Mouse (Mus musculus) heart, postnatal 25 days (tissue): ENCODE data around the gene Setmar. TPM values are rescaled to one million over a fixed set of nuclear protein-coding genes. Genes with fewer than 3 reads are reported as not detected.
"Not testable (repeated sequence)": the region's sequence is repeated elsewhere in the genome, so short reads cannot be mapped to it uniquely, and the experiment has no call there.

Source experiments
- DNase-seq: peaks from one replicate; pipeline ENCODE4 v3.0.0; 2022; ENCODE audit warnings: low spot score
- intact Hi-C: fragments of 180-260 bp; cut with DNase I; formaldehyde crosslinking; loops from one replicate; pipeline ENCODE4 v1.15.1; 2025
- total RNA-seq, 2 experiments: library from RNA; stranded (reverse); gene quantifications; 2 replicates each; pipeline ENCODE4 v1.2.3; 2021

Setmar gene
- total RNA-seq = 1 to 10 TPM; 3.0 to 3.7 TPM

DNA sequence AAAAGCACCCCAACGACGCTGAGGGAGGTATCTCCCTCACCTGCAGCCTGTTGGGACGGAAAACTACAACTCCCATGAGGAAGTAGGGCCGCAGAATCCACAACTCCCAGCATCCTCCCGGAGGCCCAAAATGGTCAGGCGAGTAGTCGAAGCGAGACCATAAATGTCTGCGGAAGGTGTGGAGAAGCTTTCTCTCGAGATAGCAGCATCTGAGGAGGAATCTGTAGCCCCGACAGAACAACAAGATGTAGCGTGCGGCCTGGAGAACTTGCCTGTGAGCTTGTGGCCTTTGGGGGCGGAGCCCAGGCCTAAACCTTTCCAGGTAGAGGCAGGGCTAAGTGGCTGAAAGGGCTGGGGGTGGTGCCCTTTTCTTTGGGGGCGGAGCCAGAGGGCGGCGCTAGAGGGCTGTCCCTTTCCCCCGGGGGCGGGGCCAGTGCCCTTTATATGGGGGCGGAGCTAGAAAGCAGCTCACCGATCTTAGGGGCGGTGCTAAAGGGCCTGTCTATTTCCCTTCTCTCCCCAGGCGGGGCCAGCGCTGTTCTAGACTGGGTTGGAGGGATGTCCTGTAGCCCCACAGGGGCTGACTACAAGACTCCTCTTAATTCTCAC lies at the start of gene Setmar:
Gene Setmar (plus strand): TSS at position 128 of the 609 bp plus-strand sequence.
- peak; percentile 89 for DNase-seq
- intact Hi-C loops = loop anchor here (10.0 kb wide), 1 partner anchor 610 kb away; no protein-coding TSS in a partner anchor

DNA sequence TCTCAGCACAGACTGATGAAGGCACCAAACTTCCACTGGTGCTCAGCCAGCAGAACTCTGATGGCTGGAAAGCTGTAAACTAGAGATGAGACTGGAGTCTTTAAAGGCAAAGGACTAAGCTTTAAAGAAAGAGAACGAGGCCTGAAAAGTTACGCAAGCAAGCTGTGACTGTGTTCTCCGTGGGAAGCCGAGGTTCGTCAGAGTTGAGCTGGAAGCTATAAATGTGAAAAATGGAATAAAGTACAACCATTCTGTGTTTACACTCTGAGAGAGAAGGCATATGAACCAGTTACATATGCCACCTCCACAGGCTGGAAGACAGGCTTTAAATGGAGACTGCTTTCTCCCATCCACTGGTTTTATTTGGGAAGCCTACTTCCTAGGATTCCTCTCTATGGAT lies 43.2 kb upstream of the Setmar start:
- intact Hi-C loops = no loop called here
- DNase-seq = no peak

DNA sequence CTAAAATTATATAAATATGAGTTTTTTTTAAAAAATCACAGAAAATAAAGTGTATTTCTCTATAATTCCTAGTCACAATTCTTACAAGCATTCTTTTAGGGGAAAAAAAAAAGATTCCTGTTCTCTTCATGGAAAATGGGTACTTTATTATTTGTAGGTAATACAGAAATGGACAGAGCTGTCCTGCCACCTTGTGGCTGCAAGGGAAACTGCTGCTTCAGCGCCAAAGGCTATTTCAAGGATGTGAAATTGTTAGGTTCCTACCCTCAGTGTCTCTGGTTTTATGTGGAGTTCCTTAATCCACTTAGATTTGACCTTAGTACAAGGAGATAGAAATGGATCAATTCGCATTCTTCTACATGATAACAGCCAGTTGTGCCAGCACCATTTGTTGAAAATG lies 9.8 kb upstream of the Setmar start:
- not testable (repeated sequence) for DNase-seq
- intact Hi-C loops = loop anchor here (5.0 kb wide), 1 partner anchor 1253 kb away; the partner anchor contains the start of gene Crbn

DNA sequence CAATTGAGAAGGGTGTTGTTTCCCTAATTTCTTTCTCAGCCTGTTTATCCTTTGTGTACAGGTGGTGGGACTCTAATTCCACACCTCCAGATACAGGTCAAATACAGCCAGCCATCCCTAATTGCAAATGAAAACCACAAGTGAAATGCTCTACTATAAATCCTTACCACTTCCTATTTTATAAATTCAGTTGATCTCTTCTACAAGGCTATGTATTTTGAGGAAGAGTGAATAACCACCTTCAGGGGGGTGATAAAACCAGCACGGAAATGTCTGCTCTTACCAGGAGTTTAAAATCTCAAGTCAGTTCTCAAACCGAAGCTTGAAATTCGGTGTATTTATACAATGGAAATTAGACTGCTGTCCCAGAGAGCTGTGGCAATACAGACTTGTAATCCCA lies 8.9 kb upstream of the Setmar start:
- intact Hi-C loops = loop anchor here (5.0 kb wide), 1 partner anchor 1254 kb away; the partner anchor contains the start of gene Crbn
- no peak for DNase-seq

DNA sequence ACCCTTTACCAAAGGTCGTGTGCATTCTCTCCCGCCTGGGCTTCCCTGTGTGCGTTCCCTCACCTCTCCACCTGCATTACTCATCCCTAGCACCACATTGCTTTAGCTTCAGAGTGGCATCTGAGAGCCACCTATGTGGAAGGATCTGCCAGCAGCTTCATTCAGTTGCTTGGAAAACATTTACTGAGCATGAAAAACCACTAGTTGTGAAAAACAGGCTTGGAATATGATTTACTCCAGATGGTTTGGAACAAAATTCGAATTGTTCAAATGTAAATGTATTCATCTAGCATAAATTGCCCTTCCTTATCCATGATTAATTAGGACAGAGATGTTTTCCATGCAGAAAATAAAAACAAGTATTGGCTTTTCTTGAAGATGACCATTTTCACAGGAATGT lies 7.5 kb upstream of the Setmar start:
- DNase-seq = no peak
- intact Hi-C loops = loop anchor here (5.0 kb wide), 1 partner anchor 1255 kb away; the partner anchor contains the start of gene Crbn

DNA sequence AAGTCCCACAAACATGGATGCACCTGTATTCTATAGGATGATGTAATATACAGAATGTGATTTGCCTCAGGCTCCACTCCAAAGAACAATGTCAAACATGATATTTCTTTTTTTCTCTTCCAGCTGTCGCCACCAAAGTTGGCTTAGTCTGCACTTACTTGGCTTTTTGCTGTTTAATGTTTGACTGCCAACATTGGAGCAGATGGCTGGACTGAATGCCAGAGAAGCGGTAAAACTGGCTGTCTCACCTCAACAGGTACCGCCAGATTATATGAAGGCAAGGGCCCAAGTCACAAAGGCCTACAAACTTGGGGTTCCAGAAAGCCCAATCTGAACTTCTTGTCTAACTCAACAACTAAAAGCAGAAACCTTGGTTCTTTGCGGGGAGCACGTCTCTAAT lies 6.8 kb upstream of the Setmar start:
- no peak for DNase-seq
- intact Hi-C loops = loop anchor here (5.0 kb wide), 1 partner anchor 1256 kb away; the partner anchor contains the start of gene Crbn

DNA sequence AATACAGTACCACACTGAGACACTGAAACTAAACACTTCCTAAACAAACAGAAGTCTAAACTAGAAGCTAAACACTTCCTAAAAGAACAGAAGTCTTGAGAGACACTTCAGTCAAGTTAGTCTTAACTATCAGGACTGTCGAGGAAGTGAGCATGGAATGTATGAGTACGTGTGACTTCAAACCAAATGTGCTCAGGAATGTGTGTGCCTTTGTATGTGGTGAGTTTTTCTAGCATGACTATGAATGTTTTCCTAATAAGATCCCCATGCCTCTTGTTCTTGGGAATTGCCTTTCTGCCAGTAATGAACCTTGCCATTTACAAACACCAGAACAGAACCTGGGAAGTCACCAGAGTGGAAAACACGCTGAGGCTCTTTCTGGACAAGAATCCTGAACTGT lies 3.7 kb upstream of the Setmar start:
- intact Hi-C loops = loop anchor here (10.0 kb wide), 1 partner anchor 614 kb away; no protein-coding TSS in a partner anchor

DNA sequence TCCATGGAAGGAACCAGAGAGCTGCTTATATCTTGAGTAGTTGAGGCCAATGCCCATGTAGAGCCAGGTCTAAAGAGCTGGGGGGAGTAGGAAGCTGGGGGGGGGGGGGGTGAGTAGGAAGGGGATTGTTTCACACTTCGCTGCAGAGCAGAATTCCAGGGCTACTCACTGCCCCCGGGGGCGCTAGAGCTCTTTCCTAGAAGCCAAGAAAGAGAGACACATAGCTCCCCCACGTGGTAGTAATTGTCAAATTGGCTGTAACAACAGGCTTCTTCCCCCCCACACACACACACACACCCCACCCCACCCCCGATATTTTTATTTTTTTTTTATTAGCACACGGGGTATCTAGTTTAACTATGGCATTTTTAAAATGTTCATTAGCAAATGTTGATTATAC lies 738 bp downstream of the Setmar start:
- DNase-seq = no peak
- intact Hi-C loops = loop anchor here (10.0 kb wide), 1 partner anchor 609 kb away; no protein-coding TSS in a partner anchor

More for the DNA sequence above, 3.7 kb upstream of the Setmar start:
- no peak for DNase-seq

DNA sequence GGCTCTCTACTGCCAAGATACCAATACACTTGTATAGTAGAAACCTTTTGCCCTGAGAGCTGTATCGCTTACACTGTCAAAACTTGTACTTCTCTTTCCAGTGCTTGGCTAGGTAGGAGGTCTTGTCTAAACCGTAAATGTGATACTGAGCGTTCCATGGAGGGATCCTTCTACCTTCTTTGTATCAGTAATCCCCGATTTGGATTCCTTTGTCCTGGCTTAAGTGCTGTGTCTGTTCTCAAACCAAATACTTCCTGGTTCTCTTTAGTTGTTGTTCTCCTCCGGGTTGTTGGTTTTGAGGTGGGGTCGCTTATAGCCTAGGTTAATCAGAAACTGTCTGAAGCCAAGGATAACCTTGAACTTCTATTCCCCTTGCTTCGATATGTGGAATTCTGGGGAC lies 6.1 kb downstream of the Setmar start:
- no peak for DNase-seq
- intact Hi-C loops = no loop called here

DNA sequence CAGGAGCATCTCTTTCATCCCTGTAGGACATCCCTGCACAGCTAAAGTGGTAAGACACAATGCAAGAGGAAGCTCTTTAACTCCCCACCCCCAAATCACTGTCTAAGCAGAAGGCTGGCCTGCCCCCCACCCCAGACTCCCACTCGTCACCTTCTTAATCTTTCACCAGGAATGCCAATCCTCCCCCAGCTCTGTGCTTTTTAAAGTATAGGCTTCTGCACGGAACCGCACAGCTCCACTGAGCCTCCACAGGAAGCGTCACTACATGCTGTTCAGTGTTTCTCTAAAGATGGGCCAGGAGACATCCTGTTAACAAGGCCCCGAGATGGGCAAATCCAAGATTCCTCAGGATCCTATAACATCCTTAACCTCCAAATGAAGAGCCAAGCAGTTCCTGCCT lies 8.2 kb downstream of the Setmar start:
- DNase-seq = no peak
- intact Hi-C loops = no loop called here

DNA sequence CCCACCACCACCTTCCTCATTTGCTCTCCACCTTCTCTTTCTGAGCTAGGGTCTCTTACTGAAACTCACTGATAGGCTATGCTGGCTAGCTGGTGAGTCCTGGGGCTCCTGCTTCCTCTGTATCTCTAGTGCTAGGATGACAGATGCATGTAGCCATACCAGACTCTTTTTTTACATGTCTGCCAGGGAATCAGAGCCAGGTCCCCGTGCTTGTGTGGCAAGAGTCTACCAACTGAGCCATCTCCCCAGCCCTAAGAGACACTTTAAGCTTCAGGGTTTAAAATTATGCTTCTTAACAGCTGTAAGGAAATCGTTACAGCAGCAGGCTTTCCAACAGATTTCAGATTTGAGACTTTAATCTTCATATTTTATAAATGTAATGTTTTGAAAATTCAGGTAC lies 9.1 kb downstream of the Setmar start:
- intact Hi-C loops = no loop called here
- no peak for DNase-seq

DNA sequence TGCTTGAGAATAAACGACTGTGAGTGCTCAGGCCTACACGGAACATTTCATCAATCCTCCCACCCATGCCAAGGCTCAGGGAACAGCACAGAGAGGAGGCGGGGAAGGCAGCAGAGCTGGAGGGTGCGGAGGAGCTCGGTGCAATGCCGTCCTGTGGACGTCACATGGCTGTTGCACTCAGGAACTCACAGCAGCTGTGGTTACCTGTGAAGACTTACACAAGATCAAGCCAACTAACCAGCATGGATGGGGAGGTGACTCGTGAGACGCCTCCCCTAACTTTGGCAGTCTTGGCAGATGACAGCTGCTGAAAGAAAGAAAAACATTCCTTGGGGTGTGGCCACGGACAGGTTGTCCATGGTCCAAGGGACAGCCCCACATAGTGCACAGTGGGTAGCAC lies 9.8 kb downstream of the Setmar start:
- intact Hi-C loops = no loop called here
- DNase-seq = no peak

DNA sequence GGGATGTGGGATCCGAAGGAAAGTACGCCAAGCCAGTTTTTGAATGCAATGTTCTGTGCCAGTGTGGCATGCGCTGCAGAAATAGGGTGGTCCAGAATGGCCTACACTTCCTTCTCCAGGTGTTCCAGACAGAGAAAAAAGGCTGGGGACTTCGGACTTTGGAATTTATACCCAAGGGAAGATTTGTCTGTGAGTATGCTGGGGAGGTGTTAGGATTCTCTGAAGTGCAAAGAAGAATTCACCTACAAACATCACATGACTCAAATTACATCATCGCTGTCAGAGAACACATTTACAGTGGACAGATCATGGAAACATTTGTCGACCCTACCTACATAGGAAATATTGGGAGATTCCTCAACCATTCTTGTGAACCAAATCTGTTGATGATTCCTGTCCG lies 11.0 kb downstream of the Setmar start:
- intact Hi-C loops = no loop called here
- no peak for DNase-seq

DNA sequence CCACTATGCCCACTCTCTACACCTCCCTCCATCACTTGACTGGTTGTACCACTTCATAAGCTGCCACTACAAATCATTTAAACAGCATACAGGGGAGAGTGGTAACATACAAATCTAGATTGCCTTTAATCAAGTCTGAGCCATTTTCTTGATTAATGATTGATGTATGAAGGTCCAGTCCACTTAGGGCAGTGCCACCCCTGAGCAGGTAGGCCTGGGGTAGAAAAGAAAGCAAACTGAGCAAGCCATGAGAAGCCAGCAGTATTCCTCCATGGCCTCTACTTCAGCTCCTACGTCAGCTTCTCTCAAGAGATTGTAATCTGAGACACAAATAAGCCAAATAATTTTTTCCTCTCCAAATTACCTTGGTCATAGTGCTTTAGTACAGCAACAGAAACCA lies 26.5 kb downstream of the Setmar start:
- intact Hi-C loops = no loop called here
- no peak for DNase-seq

DNA sequence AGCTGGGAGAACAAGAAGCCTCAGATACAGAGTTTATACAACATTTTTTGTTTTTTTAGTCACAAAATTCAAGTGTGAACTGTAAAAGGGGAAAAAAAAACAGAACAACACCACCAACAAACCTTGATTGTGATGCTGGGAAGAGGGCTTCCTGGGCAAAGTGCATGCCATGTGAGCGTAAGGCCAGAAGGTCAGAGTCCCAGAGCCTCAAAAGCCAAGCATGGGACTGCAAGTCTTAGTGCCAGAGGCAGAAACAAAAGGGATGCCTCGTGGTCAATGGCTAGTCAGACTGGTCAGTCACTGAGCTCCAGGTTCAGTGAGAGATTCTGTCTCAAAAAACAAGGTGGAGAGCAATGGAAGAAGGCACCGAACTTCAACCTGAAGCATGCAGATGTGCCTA lies 27.8 kb downstream of the Setmar start:
- no peak for DNase-seq
- intact Hi-C loops = no loop called here

DNA sequence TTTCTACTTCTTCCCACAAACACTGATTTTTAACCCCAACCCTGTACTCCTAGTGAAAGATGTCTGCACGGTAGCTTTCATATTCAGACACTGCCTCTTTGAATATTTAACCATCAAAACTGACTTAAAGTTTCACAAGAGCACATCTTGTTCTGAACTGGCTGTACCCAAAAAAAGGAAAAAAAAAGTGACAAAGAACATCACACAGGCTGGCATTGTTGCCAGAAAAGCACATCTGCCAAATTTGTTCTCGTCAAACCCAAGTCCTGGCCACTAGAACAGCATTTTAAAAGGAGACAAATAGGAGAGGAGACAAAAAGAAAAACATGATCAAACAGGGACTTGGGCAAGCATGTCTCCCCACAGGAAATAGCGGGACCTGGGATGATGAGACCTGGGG lies 28.6 kb downstream of the Setmar start:
- intact Hi-C loops = no loop called here
- DNase-seq = no peak

DNA sequence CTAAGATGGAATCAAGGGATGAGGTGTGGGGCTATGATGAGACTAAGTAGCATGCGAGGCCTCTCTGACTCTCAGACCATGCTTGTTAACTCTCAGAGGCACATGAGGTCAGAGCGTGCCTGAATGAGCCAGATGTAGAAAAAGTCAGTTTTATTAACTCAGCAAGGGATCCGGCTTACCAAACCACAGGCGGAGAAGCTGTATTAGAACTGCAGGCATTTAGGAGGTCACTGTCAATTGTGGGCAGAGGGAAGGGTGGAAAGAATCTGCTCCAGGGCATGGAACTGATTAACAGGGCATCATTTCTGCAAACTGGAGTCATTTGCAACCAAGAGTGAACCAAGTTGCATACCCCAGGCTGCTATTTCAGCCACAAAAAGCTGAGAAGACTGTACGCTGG lies 30.6 kb downstream of the Setmar start:
- intact Hi-C loops = loop anchor here (5.0 kb wide), 2 partner anchors 137 to 617 kb away; no protein-coding TSS in a partner anchor
- no peak for DNase-seq

DNA sequence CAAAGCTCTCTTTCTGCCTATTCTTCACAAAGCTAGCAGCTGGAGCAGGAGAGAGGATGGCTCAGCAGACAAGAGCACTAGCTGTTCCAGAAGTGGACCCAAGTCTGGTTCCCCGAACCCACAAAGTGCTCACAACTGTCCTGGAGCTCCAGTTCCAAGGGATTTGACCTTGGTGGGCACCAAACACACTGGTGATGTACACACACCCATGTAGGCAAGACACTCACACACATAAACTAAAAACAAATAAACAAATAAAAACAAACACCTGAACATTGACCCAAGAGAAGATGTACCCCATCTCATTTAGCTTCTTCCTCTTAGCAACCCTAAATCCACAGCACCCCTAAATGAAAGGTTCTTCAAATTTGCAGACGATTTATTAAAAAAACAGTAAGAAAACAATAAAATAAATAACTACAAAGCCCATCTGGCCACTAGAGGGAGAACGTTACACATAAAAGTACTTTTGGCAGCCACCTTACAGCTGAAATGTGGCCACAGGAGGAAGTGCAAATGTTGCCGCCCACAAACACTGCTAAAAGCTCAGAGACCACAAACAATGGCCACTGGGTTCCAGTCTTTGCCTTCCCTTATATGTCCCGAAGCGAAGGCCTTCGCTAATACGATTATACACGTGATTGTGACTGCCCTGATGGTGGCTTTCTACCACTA lies 33.5 kb downstream of the Setmar start:
- intact Hi-C loops = loop anchor here (1.0 to 5.0 kb wide), 4 partner anchors 134 to 614 kb away; no protein-coding TSS in a partner anchor
- DNase-seq = peak; percentile 46

DNA sequence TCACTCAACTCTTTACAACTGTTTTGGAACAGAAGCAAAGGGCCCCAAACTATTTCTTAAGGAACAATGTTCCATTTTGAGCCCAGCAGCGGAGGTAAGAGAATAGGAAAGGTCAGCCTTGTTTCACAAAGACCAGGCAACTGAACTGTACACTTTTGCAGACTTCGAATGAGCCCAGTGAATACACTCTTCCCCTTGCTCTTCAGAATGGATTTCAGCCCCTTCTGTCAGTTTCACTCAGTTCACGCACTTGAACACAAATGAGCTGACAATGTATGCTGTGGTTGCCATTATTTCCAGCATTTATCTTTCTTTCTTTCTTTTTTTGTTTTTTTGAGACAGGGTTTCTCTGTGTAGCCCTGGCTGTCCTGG lies 34.0 kb downstream of the Setmar start:
- DNase-seq = no peak
- intact Hi-C loops = loop anchor here (1.0 to 5.0 kb wide), 4 partner anchors 133 to 613 kb away; no protein-coding TSS in a partner anchor

DNA sequence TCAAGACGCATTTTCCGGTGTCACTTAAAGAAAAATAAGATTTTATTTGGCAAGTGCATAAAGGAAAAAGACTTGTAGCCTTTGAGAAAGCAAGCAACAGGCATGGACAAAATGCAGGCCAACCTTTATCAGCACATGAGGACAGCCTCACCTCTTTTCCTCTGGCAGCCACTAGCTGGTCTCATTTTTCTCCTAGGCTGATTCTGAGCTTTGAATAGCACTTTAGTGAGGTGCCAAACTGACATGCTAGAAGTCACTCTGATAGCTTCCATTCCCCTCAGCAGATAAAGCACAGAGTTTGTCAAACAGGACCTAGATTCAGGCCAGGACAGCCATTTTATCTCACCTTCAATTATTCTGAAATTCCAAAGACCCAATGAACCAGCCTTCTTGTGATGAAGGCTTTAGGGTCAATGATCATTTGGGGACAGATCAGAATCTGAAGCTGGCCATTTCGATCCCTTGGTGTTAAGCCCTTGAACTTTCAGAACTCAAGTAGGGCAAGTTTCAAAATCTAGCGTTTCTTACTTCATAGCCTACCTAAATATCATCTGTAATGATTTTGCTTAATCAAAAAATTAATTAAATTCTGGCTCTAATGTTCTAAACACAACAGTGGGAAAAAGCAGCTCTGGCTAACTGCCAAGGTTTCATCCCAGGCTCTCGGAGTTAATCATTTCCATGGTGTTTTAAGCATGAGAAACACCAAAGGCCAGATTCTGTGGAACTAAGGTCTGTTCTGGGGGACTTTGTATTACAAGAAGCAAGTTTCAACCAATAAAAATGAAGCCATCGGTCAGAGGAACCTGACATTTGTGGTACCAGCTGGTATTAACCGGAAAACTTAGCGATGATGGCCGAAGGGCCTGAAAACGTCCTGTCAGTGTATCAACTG lies 37.3 kb downstream of the Setmar start:
- DNase-seq = no peak
- intact Hi-C loops = loop anchor here (5.0 kb wide), 1 partner anchor 115 kb away; no protein-coding TSS in a partner anchor
